Mouse (Mus musculus): Measurements from ENCODE around the gene Rasa2. TPM values are rescaled to one million over a fixed set of nuclear protein-coding genes. Genes with fewer than 3 reads are reported as not detected.
A peak's percentile ranks its signal among the peaks of the same experiment; 100 is the strongest.

Rasa2 gene
- total and polyA plus RNA-seq, 3 experiments, result 9.5 to 11.3 TPM; not detected in 1

DNA sequence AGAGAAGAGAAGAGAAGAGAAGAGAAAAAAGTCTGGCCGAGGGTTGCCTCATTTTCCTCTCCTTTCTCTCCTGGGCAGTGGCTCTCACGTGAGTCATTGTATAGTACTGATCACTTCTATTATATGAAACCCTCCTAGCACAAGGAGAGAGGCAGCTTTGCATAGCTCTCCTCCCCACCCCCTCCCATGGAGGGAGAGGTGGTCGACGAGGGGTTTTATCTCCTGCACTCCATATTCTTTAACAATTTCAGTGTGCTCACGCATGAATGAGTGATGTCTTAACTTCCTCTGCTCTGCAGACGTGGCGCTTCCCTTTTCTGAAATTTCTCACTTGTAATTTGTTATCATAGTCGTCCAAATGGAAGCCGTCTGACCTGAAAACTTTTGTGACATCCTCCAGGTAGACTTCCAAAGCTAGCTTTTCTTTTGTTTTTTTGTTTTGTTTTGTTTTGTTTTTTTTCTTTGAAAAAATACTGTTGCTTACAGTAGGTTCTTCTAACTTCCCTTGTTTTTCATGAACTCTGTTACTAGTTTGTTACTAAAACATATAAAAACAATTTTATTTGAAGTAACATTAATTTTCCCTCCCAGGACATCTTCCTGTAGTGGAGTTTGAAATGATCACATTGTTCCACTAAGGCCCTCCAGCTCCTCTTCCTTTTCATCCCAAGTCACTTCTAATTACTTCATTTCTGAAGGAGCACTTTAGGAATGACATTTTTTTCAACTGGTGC lies 5.2 kb upstream of the Rasa2 start (continued):
- TF ChIP-seq MEF2A (IDR thresholded peaks at IDR 0.05; ENCODE audit: extremely low read depth, insufficient replicate concordance, low read depth, low read length, poor library complexity, severe bottlenecking) (no peak), ZNF384 (IDR thresholded peaks at IDR 0.05; ENCODE audit: low read depth, low read length) (0 out of 2 replicates have a peak, but pooled peaks have one; percentile 3), CTCF (IDR thresholded peaks at IDR 0.05 in 2 of 3, conservative IDR thresholded peaks at IDR 0.05 in 1 of 3; ENCODE audit: control insufficient read depth in 1 of 3, insufficient read depth in 1 of 3, low read depth in 2 of 3, low read length in 3 of 3, poor library complexity in 1 of 3, severe bottlenecking in 1 of 3) (no peak), MYB (IDR thresholded peaks at IDR 0.05; ENCODE audit: low read depth, low read length) (no peak)

DNA sequence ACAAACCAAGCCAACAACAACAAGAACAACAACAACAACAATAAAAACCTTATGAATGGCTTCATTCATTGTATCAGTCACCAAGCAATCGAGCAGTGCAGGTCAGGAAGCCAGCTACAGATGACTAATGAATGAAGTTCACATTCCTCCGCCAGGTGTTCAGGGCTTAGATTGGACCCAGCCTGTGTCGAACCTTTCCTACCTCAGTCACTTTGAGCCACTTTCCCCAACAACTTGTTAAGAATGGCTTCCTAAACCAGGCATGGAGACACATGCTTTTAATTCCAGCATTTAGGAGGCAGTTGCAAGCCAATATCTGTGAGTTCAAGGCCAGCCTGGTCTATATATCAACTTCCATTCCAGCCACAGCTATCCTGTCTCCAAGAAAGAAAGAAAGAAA lies 4.5 kb upstream of the Rasa2 start:
- Histone ChIP-seq H3K36me3 (ENCODE audit: control insufficient read depth in 1 of 2, insufficient read depth in 2 of 2, low read length in 2 of 2) (peaks cover 0 to 47% of the 10 kb centered on the region in 2 experiments; a peak in 2 of 4 replicates), H3K27me3 (ENCODE audit: control insufficient read depth in 1 of 2, insufficient read depth in 2 of 2, low read length in 2 of 2) (no peaks in the 10 kb centered on the region), H3K4me1 (ENCODE audit: control insufficient read depth in 1 of 2, insufficient read depth in 2 of 2, low read length in 2 of 2) (peaks cover 26 to 63% of the 10 kb centered on the region in 2 experiments), H3K27ac (ENCODE audit: control insufficient read depth, low read depth, low read length) (peak overlapping the region; percentile 99), H3K4me3 (ENCODE audit: control insufficient read depth in 1 of 2, insufficient read depth in 1 of 2, low read depth in 2 of 2, low read length in 2 of 2) (peak overlapping the region; percentile 2 to 29; a peak in 3 of 4 replicates), H3K9ac (ENCODE audit: control insufficient read depth, low read depth, low read length, poor library complexity, severe bottlenecking) (peak overlapping the region; percentile 62), H3K9me3 (replicated peaks; ENCODE audit: insufficient read depth, low read length) (no peaks in the 10 kb centered on the region), H3K79me2 (ENCODE audit: control insufficient read depth, insufficient read depth, low read length, poor library complexity) (peaks cover 5% of the 10 kb centered on the region)
- peak; percentile 53 for DNase-seq (ENCODE audit: low read depth, low spot score)
- TF ChIP-seq GABPA (IDR thresholded peaks at IDR 0.05; ENCODE audit: low read depth, low read length) (no peak), ELF1 (IDR thresholded peaks at IDR 0.05; ENCODE audit: low read depth, low read length) (no peak), SMC3 (IDR thresholded peaks at IDR 0.05; ENCODE audit: low read depth, low read length) (no peak), KAT2A (conservative IDR thresholded peaks at IDR 0.05; ENCODE audit: low read depth, low read length) (no peak), MXI1 (IDR thresholded peaks at IDR 0.05; ENCODE audit: low read depth, low read length) (no peak), USF1 (IDR thresholded peaks at IDR 0.05; ENCODE audit: low read depth, low read length) (no peak), POLR2A (IDR thresholded peaks at IDR 0.05; ENCODE audit: control insufficient read depth in 1 of 2, insufficient read depth in 1 of 2, low read depth in 1 of 2, low read length in 2 of 2, poor library complexity in 1 of 2) (no peak), ETS1 (IDR thresholded peaks at IDR 0.05; ENCODE audit: low read depth, low read length) (no peak), NELFE (IDR thresholded peaks at IDR 0.05; ENCODE audit: low read depth, low read length) (no peak), MEF2A (IDR thresholded peaks at IDR 0.05; ENCODE audit: extremely low read depth, insufficient replicate concordance, low read depth, low read length, poor library complexity, severe bottlenecking) (no peak), POLR2AphosphoS5 (IDR thresholded peaks at IDR 0.05; ENCODE audit: borderline replicate concordance, low read depth, low read length) (no peak)

GRCm38 (mm10) chr9:96635176-96635575 lies 3.8 kb upstream of the Rasa2 start:
- Histone ChIP-seq H3K4me3 (ENCODE audit: control insufficient read depth in 1 of 2, insufficient read depth in 1 of 2, low read depth in 2 of 2, low read length in 2 of 2) (no peak overlapping the region), H3K27ac (ENCODE audit: control insufficient read depth, low read depth, low read length) (peak overlapping the region; percentile 99), H3K9me3 (replicated peaks; ENCODE audit: insufficient read depth, low read length) (no peaks in the 10 kb centered on the region), H3K36me3 (ENCODE audit: control insufficient read depth in 1 of 2, insufficient read depth in 2 of 2, low read length in 2 of 2) (peaks cover 0 to 47% of the 10 kb centered on the region in 2 experiments; a peak in 2 of 4 replicates), H3K4me1 (ENCODE audit: control insufficient read depth in 1 of 2, insufficient read depth in 2 of 2, low read length in 2 of 2) (peaks cover 27 to 59% of the 10 kb centered on the region in 2 experiments), H3K27me3 (ENCODE audit: control insufficient read depth in 1 of 2, insufficient read depth in 2 of 2, low read length in 2 of 2) (no peaks in the 10 kb centered on the region), H3K9ac (ENCODE audit: control insufficient read depth, low read depth, low read length, poor library complexity, severe bottlenecking) (no peak overlapping the region), H3K79me2 (ENCODE audit: control insufficient read depth, insufficient read depth, low read length, poor library complexity) (peaks cover 11% of the 10 kb centered on the region)
- no peak for DNase-seq (ENCODE audit: low read depth, low spot score)
- TF ChIP-seq MAX (IDR thresholded peaks at IDR 0.05; ENCODE audit: low read length) (no peak), MEF2A (IDR thresholded peaks at IDR 0.05; ENCODE audit: extremely low read depth, insufficient replicate concordance, low read depth, low read length, poor library complexity, severe bottlenecking) (no peak), EP300 (IDR thresholded peaks at IDR 0.05; ENCODE audit: low read depth in 1 of 2, low read length in 2 of 2) (no peak), NELFE (IDR thresholded peaks at IDR 0.05; ENCODE audit: low read depth, low read length) (no peak)

Measured in MEL (cell line).